Mouse (Mus musculus): ENCODE results near the gene Wdr11.

DNA sequence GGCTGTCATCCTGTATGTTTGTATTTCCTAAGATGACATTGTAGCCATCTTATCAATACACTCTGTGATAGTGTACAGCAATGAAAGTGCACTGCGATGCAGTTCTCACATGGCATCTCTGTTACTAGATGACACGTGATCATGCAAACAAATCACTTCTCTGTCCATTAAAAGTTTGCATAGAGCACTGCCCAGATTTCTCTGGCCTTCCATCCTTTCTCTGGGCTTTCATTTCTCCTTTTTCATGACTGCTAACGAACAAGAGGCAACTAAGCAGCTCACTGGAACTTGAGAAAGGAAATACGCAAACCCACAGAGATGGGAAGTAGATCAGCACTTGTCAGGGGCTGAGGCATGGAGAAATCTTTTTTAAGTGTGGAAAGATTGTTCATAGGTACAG is 17.2 kb upstream of the Wdr11 start:
- TF ChIP-seq POLR2A (IDR thresholded peaks at IDR 0.05; ENCODE audit: borderline replicate concordance, low read depth, low read length) (no peak), CTCF (IDR thresholded peaks at IDR 0.05; ENCODE audit: low read depth, low read length) (no peak)
